Mouse (Mus musculus) heart, adult 11 months (tissue): ENCODE data around the gene Prdm2.

Source experiments
- DNase-seq: peaks from one replicate; pipeline ENCODE4 v3.0.0; 2022

The Prdm2 gene

GRCm38 (mm10) chr4:143103811-143104210 is 109.0 kb downstream of the Prdm2 start:
- no peak for DNase-seq

DNA sequence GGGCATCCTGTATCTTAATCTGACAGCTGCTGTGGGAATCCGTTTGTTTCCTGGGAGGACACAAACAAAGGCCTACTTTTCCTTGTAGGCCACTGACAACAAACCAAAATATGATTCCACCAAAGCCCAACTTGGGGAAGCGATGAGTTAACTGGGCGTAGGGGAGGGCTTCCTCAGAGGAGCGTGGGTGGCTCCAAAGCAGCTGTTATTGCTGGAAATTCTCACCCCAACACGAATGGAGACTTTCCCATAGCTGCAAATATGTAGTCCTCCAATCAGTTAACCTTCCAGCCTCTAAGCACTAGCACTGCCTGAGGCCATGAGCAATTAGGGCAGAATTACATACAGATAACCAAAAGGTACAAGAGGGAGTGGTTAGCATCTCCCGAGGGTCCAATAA is 112.6 kb downstream of the Prdm2 start:
- no peak for DNase-seq

- peak; percentile 85 for DNase-seq
Measured at GRCm38 (mm10) chr4:143099288-143100039, 113.3 kb downstream of the Prdm2 start.

GRCm38 (mm10) chr4:143092082-143092701 is 120.6 kb downstream of the Prdm2 start:
- DNase-seq: no peak

- DNase-seq: no peak
Measured at GRCm38 (mm10) chr4:143090551-143090950, 122.2 kb downstream of the Prdm2 start.

GRCm38 (mm10) chr4:143074071-143074765 is 138.6 kb downstream of the Prdm2 start:
- DNase-seq: no peak

DNA sequence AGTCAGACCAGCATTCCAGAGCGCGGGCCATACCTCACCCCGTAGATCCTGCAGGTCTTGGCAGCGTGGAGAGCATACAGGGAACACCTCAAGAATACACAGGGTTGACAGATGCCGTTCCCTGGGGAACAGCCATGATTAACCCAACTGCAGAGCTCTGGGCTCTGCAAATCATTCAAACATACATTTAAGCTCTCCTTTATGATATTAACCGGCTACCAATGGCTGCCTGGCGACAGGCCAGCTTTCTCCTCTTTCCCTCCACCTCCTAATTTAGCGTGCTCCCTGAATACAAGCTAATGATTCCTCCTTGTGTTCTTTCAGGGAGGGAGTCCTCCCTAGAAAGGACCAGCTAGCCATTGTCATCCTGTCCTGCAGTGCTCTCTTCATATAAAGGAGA is 141.0 kb downstream of the Prdm2 start:
- DNase-seq: no peak

- no peak for DNase-seq
Measured at GRCm38 (mm10) chr4:143067006-143067405, 145.8 kb downstream of the Prdm2 start.

GRCm38 (mm10) chr4:143058765-143059344 is 153.9 kb downstream of the Prdm2 start:
- no peak for DNase-seq
